Mouse (Mus musculus) erythroid progenitor cell, adult 5-6 weeks (primary cell): ENCODE data around the gene Gm20547. TPM values are rescaled to one million over a fixed set of nuclear protein-coding genes. Genes with fewer than 3 reads are reported as not detected.
"Not testable (repeated sequence)": the region's sequence is repeated elsewhere in the genome, so short reads cannot be mapped to it uniquely, and the experiment has no call there.

Experiments used
- ATAC-seq: replicated peaks from 2 replicates; pipeline ENCODE4 v1.8.0; 2016; ENCODE audit warnings: moderate number of reproducible peaks, mild to moderate bottlenecking, moderate TSS enrichment, inconsistent platforms; ENCODE audit not compliant: poor library complexity, low FRiP score, severe bottlenecking
- total RNA-seq, 2 experiments: library from RNA; stranded (forward) in 1 of 2; stranded (reverse) in 1 of 2; fragments of 150-400 nt in 1 of 2; fragments of 186-747, 209-891 nt in 1 of 2; gene quantifications; 2 replicates each; pipeline versions ENCODE4 v1.2.3 to v1.2.4; 2015 to 2017; ENCODE audit warnings: low replicate concordance in 2 of 2

Gm20547 gene
- total RNA-seq, 2 experiments from 2014 or later: not detected

- not testable (repeated sequence) for ATAC-seq
Measured at GRCm38 (mm10) chr17:34810811-34811210, 71.0 kb downstream of the Gm20547 start.

- ATAC-seq: not testable (repeated sequence)
Measured at GRCm38 (mm10) chr17:34810411-34810810, 71.4 kb downstream of the Gm20547 start.

- ATAC-seq: no peak
Measured at GRCm38 (mm10) chr17:34808599-34809205, 73.1 kb downstream of the Gm20547 start.

- no peak for ATAC-seq
Measured at GRCm38 (mm10) chr17:34807176-34807575, 74.7 kb downstream of the Gm20547 start.

Other genes with a start within 250 kb of the Gm20547 start
Only the 30 nearest of the 37 such genes appear.
- not detected in 2 replicates for gene Tnxb, start 211.5 kb downstream of the Gm20547 start, total RNA-seq (2015; ENCODE audit: low replicate concordance)
- not detected in 2 replicates for gene Tnxb, start 211.5 kb downstream of the Gm20547 start, total RNA-seq (2017; ENCODE audit: low replicate concordance)
- gene C4b, start 138.2 kb downstream of the Gm20547 start, total RNA-seq (2015; ENCODE audit: low replicate concordance): 0.36 TPM in 1 of 2 replicates, not detected in the other
- under 0.01 and 2.1 TPM in 2 replicates for gene C4b, start 138.2 kb downstream of the Gm20547 start, total RNA-seq (2017; ENCODE audit: low replicate concordance)
- not detected in 2 replicates for gene Cyp21a1, start 77.5 kb downstream of the Gm20547 start, total RNA-seq (2015; ENCODE audit: low replicate concordance)
- not detected in 2 replicates for gene Cyp21a1, start 77.5 kb downstream of the Gm20547 start, total RNA-seq (2017; ENCODE audit: low replicate concordance)
- gene Stk19, start 45.1 kb downstream of the Gm20547 start, total RNA-seq (2015; ENCODE audit: low replicate concordance): 12.6 and 18.0 TPM in 2 replicates
- gene Stk19, start 45.1 kb downstream of the Gm20547 start, total RNA-seq (2017; ENCODE audit: low replicate concordance): 20.5 and 22.2 TPM in 2 replicates
- 49.4 and 52.0 TPM in 2 replicates for gene Dxo, start 45.0 kb downstream of the Gm20547 start, total RNA-seq (2015; ENCODE audit: low replicate concordance)
- 13.4 and 26.7 TPM in 2 replicates for gene Dxo, start 45.0 kb downstream of the Gm20547 start, total RNA-seq (2017; ENCODE audit: low replicate concordance)
- 11.3 and 25.6 TPM in 2 replicates for gene Skiv2l, start 31.8 kb downstream of the Gm20547 start, total RNA-seq (2015; ENCODE audit: low replicate concordance)
- 48.5 and 60.0 TPM in 2 replicates for gene Skiv2l, start 31.8 kb downstream of the Gm20547 start, total RNA-seq (2017; ENCODE audit: low replicate concordance)
- gene Nelfe, start 31.7 kb downstream of the Gm20547 start, total RNA-seq (2015; ENCODE audit: low replicate concordance): 31.9 and 52.3 TPM in 2 replicates
- 18.5 and 30.7 TPM in 2 replicates for gene Nelfe, start 31.7 kb downstream of the Gm20547 start, total RNA-seq (2017; ENCODE audit: low replicate concordance)
- gene Cfb, start 19.5 kb downstream of the Gm20547 start, total RNA-seq (2015; ENCODE audit: low replicate concordance): 9.2 TPM in 1 of 2 replicates, not detected in the other
- not detected in 2 replicates for gene Cfb, start 19.5 kb downstream of the Gm20547 start, total RNA-seq (2017; ENCODE audit: low replicate concordance)
- gene Zbtb12, start 2.6 kb downstream of the Gm20547 start, total RNA-seq (2015; ENCODE audit: low replicate concordance): not detected in 2 replicates
- 1.0 TPM in 1 of 2 replicates, not detected in the other for gene Zbtb12, start 2.6 kb downstream of the Gm20547 start, total RNA-seq (2017; ENCODE audit: low replicate concordance)
- gene C2, start 16.2 kb upstream of the Gm20547 start, total RNA-seq (2015; ENCODE audit: low replicate concordance): 15.5 and 23.5 TPM in 2 replicates
- 1.8 TPM in 1 of 2 replicates, not detected in the other for gene C2, start 16.2 kb upstream of the Gm20547 start, total RNA-seq (2017; ENCODE audit: low replicate concordance)
- gene Ehmt2, start 16.4 kb upstream of the Gm20547 start, total RNA-seq (2015; ENCODE audit: low replicate concordance): 15.1 and 28.5 TPM in 2 replicates
- 7.0 and 8.3 TPM in 2 replicates for gene Ehmt2, start 16.4 kb upstream of the Gm20547 start, total RNA-seq (2017; ENCODE audit: low replicate concordance)
- not detected in 2 replicates for gene Slc44a4, start 32.4 kb upstream of the Gm20547 start, total RNA-seq (2015; ENCODE audit: low replicate concordance)
- gene Slc44a4, start 32.4 kb upstream of the Gm20547 start, total RNA-seq (2017; ENCODE audit: low replicate concordance): not detected in 2 replicates
- 3.8 and 5.0 TPM in 2 replicates for gene Neu1, start 49.2 kb upstream of the Gm20547 start, total RNA-seq (2015; ENCODE audit: low replicate concordance)
- 3.9 and 5.1 TPM in 2 replicates for gene Neu1, start 49.2 kb upstream of the Gm20547 start, total RNA-seq (2017; ENCODE audit: low replicate concordance)
- gene Hspa1b, start 77.2 kb upstream of the Gm20547 start, total RNA-seq (2015; ENCODE audit: low replicate concordance): 2.5 and 4.0 TPM in 2 replicates
- 1.0 and 3.3 TPM in 2 replicates for gene Hspa1b, start 77.2 kb upstream of the Gm20547 start, total RNA-seq (2017; ENCODE audit: low replicate concordance)
- gene Gm20481, start 87.9 kb upstream of the Gm20547 start, total RNA-seq (2015; ENCODE audit: low replicate concordance): not detected in 2 replicates
- gene Gm20481, start 87.9 kb upstream of the Gm20547 start, total RNA-seq (2017; ENCODE audit: low replicate concordance): not detected in 2 replicates
- gene Hspa1a, start 90.1 kb upstream of the Gm20547 start, total RNA-seq (2015; ENCODE audit: low replicate concordance): 1.4 TPM in 1 of 2 replicates, not detected in the other
- gene Hspa1a, start 90.1 kb upstream of the Gm20547 start, total RNA-seq (2017; ENCODE audit: low replicate concordance): 0.30 and 4.6 TPM in 2 replicates
- not detected in 2 replicates for gene Hspa1l, start 90.7 kb upstream of the Gm20547 start, total RNA-seq (2015; ENCODE audit: low replicate concordance)
- not detected in 2 replicates for gene Hspa1l, start 90.7 kb upstream of the Gm20547 start, total RNA-seq (2017; ENCODE audit: low replicate concordance)
- 76.0 and 78.4 TPM in 2 replicates for gene Lsm2, start 99.8 kb upstream of the Gm20547 start, total RNA-seq (2015; ENCODE audit: low replicate concordance)
- 23.0 and 27.6 TPM in 2 replicates for gene Lsm2, start 99.8 kb upstream of the Gm20547 start, total RNA-seq (2017; ENCODE audit: low replicate concordance)
- 156 and 173 TPM in 2 replicates for gene Vars, start 118.9 kb upstream of the Gm20547 start, total RNA-seq (2015; ENCODE audit: low replicate concordance)
- gene Vars, start 118.9 kb upstream of the Gm20547 start, total RNA-seq (2017; ENCODE audit: low replicate concordance): 144 and 198 TPM in 2 replicates
- gene Vwa7, start 134.5 kb upstream of the Gm20547 start, total RNA-seq (2015; ENCODE audit: low replicate concordance): not detected in 2 replicates
- 0.39 and 0.53 TPM in 2 replicates for gene Vwa7, start 134.5 kb upstream of the Gm20547 start, total RNA-seq (2017; ENCODE audit: low replicate concordance)
- 1.7 and 10.8 TPM in 2 replicates for gene Sapcd1, start 146.0 kb upstream of the Gm20547 start, total RNA-seq (2015; ENCODE audit: low replicate concordance)
- 1.4 TPM in 1 of 2 replicates, not detected in the other for gene Sapcd1, start 146.0 kb upstream of the Gm20547 start, total RNA-seq (2017; ENCODE audit: low replicate concordance)
- 36.9 and 39.6 TPM in 2 replicates for gene Msh5, start 164.7 kb upstream of the Gm20547 start, total RNA-seq (2015; ENCODE audit: low replicate concordance)
- gene Msh5, start 164.7 kb upstream of the Gm20547 start, total RNA-seq (2017; ENCODE audit: low replicate concordance): 27.3 and 50.9 TPM in 2 replicates
- gene Clic1, start 167.9 kb upstream of the Gm20547 start, total RNA-seq (2015; ENCODE audit: low replicate concordance): 91.0 and 110 TPM in 2 replicates
- gene Clic1, start 167.9 kb upstream of the Gm20547 start, total RNA-seq (2017; ENCODE audit: low replicate concordance): 68.3 and 95.5 TPM in 2 replicates
- gene Ddah2, start 177.0 kb upstream of the Gm20547 start, total RNA-seq (2015; ENCODE audit: low replicate concordance): 2.1 TPM in 1 of 2 replicates, not detected in the other
- 1.5 and 5.6 TPM in 2 replicates for gene Ddah2, start 177.0 kb upstream of the Gm20547 start, total RNA-seq (2017; ENCODE audit: low replicate concordance)
- not detected in 2 replicates for gene Ly6g6c, start 183.3 kb upstream of the Gm20547 start, total RNA-seq (2015; ENCODE audit: low replicate concordance)
- not detected in 2 replicates for gene Ly6g6c, start 183.3 kb upstream of the Gm20547 start, total RNA-seq (2017; ENCODE audit: low replicate concordance)
- 1.1 TPM in 1 of 2 replicates, not detected in the other for gene Mpig6b, start 184.1 kb upstream of the Gm20547 start, total RNA-seq (2015; ENCODE audit: low replicate concordance)
- gene Mpig6b, start 184.1 kb upstream of the Gm20547 start, total RNA-seq (2017; ENCODE audit: low replicate concordance): not detected in 2 replicates
- not detected in 2 replicates for gene Ly6g6e, start 194.9 kb upstream of the Gm20547 start, total RNA-seq (2015; ENCODE audit: low replicate concordance)
- gene Ly6g6e, start 194.9 kb upstream of the Gm20547 start, total RNA-seq (2017; ENCODE audit: low replicate concordance): not detected in 2 replicates
- gene Ly6g6d, start 196.0 kb upstream of the Gm20547 start, total RNA-seq (2015; ENCODE audit: low replicate concordance): not detected in 2 replicates
- gene Ly6g6d, start 196.0 kb upstream of the Gm20547 start, total RNA-seq (2017; ENCODE audit: low replicate concordance): not detected in 2 replicates
- 3.8 TPM in 1 of 2 replicates, not detected in the other for gene Ly6g6f, start 203.6 kb upstream of the Gm20547 start, total RNA-seq (2015; ENCODE audit: low replicate concordance)
- gene Ly6g6f, start 203.6 kb upstream of the Gm20547 start, total RNA-seq (2017; ENCODE audit: low replicate concordance): not detected in 2 replicates
- gene Abhd16a, start 207.2 kb upstream of the Gm20547 start, total RNA-seq (2015; ENCODE audit: low replicate concordance): 98.5 and 106 TPM in 2 replicates
- 84.5 and 97.3 TPM in 2 replicates for gene Abhd16a, start 207.2 kb upstream of the Gm20547 start, total RNA-seq (2017; ENCODE audit: low replicate concordance)